Mouse (Mus musculus) CH12.LX (cell line): ENCODE data around the gene Gm20388. TPM values are rescaled to one million over a fixed set of nuclear protein-coding genes. Genes with fewer than 3 reads are reported as not detected.

Source experiments
- DNase-seq: peaks from one replicate; pipeline ENCODE4 v3.0.0-alpha.2; 2013; ENCODE audit errors: extremely low read depth
- H3K27ac ChIP-seq: 2 replicates; pipeline ENCODE4 v1.5.1; 2012; ENCODE audit warnings: low read depth, mild to moderate bottlenecking, control low read depth, moderate library complexity; ENCODE audit not compliant: insufficient read depth
- H3K27me3 ChIP-seq: replicated peaks from 2 replicates; pipeline ENCODE3; 2012; ENCODE audit warnings: inconsistent platforms
- H3K36me3 ChIP-seq, 2 experiments: replicated peaks in 1 of 2; 2 replicates each; pipeline versions ENCODE3 to v1.6.1; 2012; ENCODE audit warnings: inconsistent platforms in 1 of 2, low read length in 1 of 2, mild to moderate bottlenecking in 1 of 2, mixed read lengths in 1 of 2, moderate library complexity in 1 of 2; ENCODE audit not compliant: control insufficient read depth in 1 of 2, insufficient read depth in 1 of 2
- H3K4me1 ChIP-seq, 2 experiments: 2 replicates each; pipeline ENCODE4 v1.6.1; 2012; ENCODE audit warnings: inconsistent platforms in 1 of 2, moderate library complexity in 1 of 2; ENCODE audit not compliant: insufficient read depth in 2 of 2, control insufficient read depth in 1 of 2
- H3K4me2 ChIP-seq: 2 replicates; pipeline ENCODE4 v1.6.1; 2012; ENCODE audit warnings: low read depth, mild to moderate bottlenecking, control low read depth; ENCODE audit not compliant: poor library complexity, insufficient read depth, severe bottlenecking
- H3K4me3 ChIP-seq, 3 experiments: fragments of 150-350 bp in 1 of 3; sonication (generic) in 1 of 3; replicated peaks in 1 of 3; 2 replicates each; pipeline versions ENCODE3 to v1.5.1; 2011 to 2012; ENCODE audit warnings: low read depth in 2 of 3, low read length in 2 of 3, mild to moderate bottlenecking in 2 of 3, moderate library complexity in 2 of 3, control low read depth in 1 of 3, improper control_type of control experiment in 1 of 3, inconsistent platforms in 1 of 3, mixed read lengths in 1 of 3; ENCODE audit not compliant: poor library complexity in 1 of 3
- H3K79me2 ChIP-seq: replicated peaks from 2 replicates; pipeline ENCODE4 v1.6.1; 2012; ENCODE audit warnings: mild to moderate bottlenecking, moderate library complexity; ENCODE audit not compliant: control insufficient read depth, poor library complexity, insufficient read depth, severe bottlenecking; ENCODE audit errors: extremely low read depth
- H3K9ac ChIP-seq: 2 replicates; pipeline ENCODE4 v1.6.1; 2012; ENCODE audit warnings: low read depth, mild to moderate bottlenecking, control low read depth, moderate library complexity; ENCODE audit not compliant: insufficient read depth
- H3K9me3 ChIP-seq: replicated peaks from 2 replicates; pipeline ENCODE3; 2012; ENCODE audit warnings: low read length, inconsistent platforms, mixed read lengths
- BHLHE40 ChIP-seq: IDR thresholded peaks from 2 replicates; pipeline ENCODE4 v1.6.1; 2011; ENCODE audit warnings: mild to moderate bottlenecking, low read depth, low read length, improper control_type of control experiment
- CHD1 ChIP-seq: IDR thresholded peaks from 2 replicates; pipeline ENCODE4 v1.6.1; 2012; ENCODE audit warnings: low read depth, low read length, improper control_type of control experiment, inconsistent platforms
- E2F4 ChIP-seq: IDR thresholded peaks from 2 replicates; pipeline ENCODE4 v1.6.1; 2011; ENCODE audit warnings: low read depth, low read length, improper control_type of control experiment; ENCODE audit not compliant: insufficient replicate concordance
- EP300 ChIP-seq: IDR thresholded peaks from 2 replicates; pipeline ENCODE4 v1.6.1; 2011; ENCODE audit warnings: low read length, improper control_type of control experiment
- ETS1 ChIP-seq: conservative IDR thresholded peaks from 2 replicates; pipeline ENCODE4 v1.6.1; 2012; ENCODE audit warnings: low read depth, mild to moderate bottlenecking, inconsistent platforms, low read length, improper control_type of control experiment, moderate library complexity
- GABPA ChIP-seq: IDR thresholded peaks from 2 replicates; pipeline ENCODE4 v1.6.1; 2012; ENCODE audit warnings: low read depth, low read length, improper control_type of control experiment, inconsistent platforms; ENCODE audit not compliant: insufficient replicate concordance
- HCFC1 ChIP-seq: IDR thresholded peaks from 2 replicates; pipeline ENCODE4 v1.6.1; 2012; ENCODE audit warnings: low read depth, mild to moderate bottlenecking, inconsistent platforms, low read length, improper control_type of control experiment
- IRF4 ChIP-seq: IDR thresholded peaks from 2 replicates; pipeline ENCODE4 v1.6.1; 2014; ENCODE audit warnings: low read depth, mild to moderate bottlenecking, inconsistent platforms, low read length, improper control_type of control experiment
- JUN ChIP-seq: IDR thresholded peaks from 2 replicates; pipeline ENCODE4 v1.6.1; 2011; ENCODE audit warnings: low read depth, mild to moderate bottlenecking, low read length, improper control_type of control experiment, moderate library complexity; ENCODE audit not compliant: insufficient read depth
- JUND ChIP-seq: conservative IDR thresholded peaks from 2 replicates; pipeline ENCODE4 v1.6.1; 2011; ENCODE audit warnings: low read depth, low read length, improper control_type of control experiment
- KAT2A ChIP-seq: IDR thresholded peaks from 2 replicates; pipeline ENCODE4 v1.6.1; 2012; ENCODE audit warnings: low read length, improper control_type of control experiment, inconsistent platforms; ENCODE audit not compliant: insufficient replicate concordance
- MAFK ChIP-seq: IDR thresholded peaks from 2 replicates; pipeline ENCODE4 v1.6.1; 2011; ENCODE audit warnings: low read length, improper control_type of control experiment; ENCODE audit not compliant: insufficient replicate concordance
- MAX ChIP-seq: IDR thresholded peaks from 2 replicates; pipeline ENCODE4 v1.6.1; 2011; ENCODE audit warnings: low read length, improper control_type of control experiment
- MEF2A ChIP-seq: IDR thresholded peaks from 2 replicates; pipeline ENCODE4 v1.6.1; 2014; ENCODE audit warnings: low read depth, mild to moderate bottlenecking, inconsistent platforms, low read length, improper control_type of control experiment, borderline replicate concordance
- MXI1 ChIP-seq: IDR thresholded peaks from 2 replicates; pipeline ENCODE4 v1.6.1; 2011; ENCODE audit warnings: mild to moderate bottlenecking, low read depth, low read length, improper control_type of control experiment
- MYC ChIP-seq: IDR thresholded peaks from 2 replicates; pipeline ENCODE4 v1.6.1; 2011; ENCODE audit warnings: low read depth, mild to moderate bottlenecking, improper control_type of control experiment, low read length
- NELFE ChIP-seq: IDR thresholded peaks from 2 replicates; pipeline ENCODE4 v1.6.1; 2011; ENCODE audit warnings: low read depth, low read length, improper control_type of control experiment
- NRF1 ChIP-seq: IDR thresholded peaks from 2 replicates; pipeline ENCODE4 v1.6.1; 2014; ENCODE audit warnings: low read depth, mild to moderate bottlenecking, inconsistent platforms, low read length, improper control_type of control experiment, moderate library complexity
- PAX5 ChIP-seq: IDR thresholded peaks from 2 replicates; pipeline ENCODE4 v1.6.1; 2012; ENCODE audit warnings: low read length, inconsistent platforms, mixed read lengths
- POLR2A ChIP-seq: IDR thresholded peaks from 2 replicates; pipeline ENCODE4 v1.6.1; 2011; ENCODE audit warnings: low read depth, mild to moderate bottlenecking, improper control_type of control experiment, low read length
- POLR2AphosphoS2 ChIP-seq: IDR thresholded peaks from 2 replicates; pipeline ENCODE4 v1.6.1; 2011; ENCODE audit warnings: low read depth, low read length, improper control_type of control experiment
- RAD21 ChIP-seq: IDR thresholded peaks from 2 replicates; pipeline ENCODE4 v1.6.1; 2011; ENCODE audit warnings: low read depth, mild to moderate bottlenecking, low read length, improper control_type of control experiment, moderate library complexity
- SMC3 ChIP-seq: IDR thresholded peaks from 2 replicates; pipeline ENCODE4 v1.6.1; 2011; ENCODE audit warnings: low read depth, low read length, improper control_type of control experiment
- UBTF ChIP-seq: IDR thresholded peaks from 2 replicates; pipeline ENCODE4 v1.6.1; 2012; ENCODE audit warnings: low read depth, mild to moderate bottlenecking, inconsistent platforms, low read length, improper control_type of control experiment, moderate library complexity
- USF1 ChIP-seq: IDR thresholded peaks from 2 replicates; pipeline ENCODE4 v1.6.1; 2014; ENCODE audit warnings: low read depth, mild to moderate bottlenecking, inconsistent platforms, low read length, improper control_type of control experiment
- ZKSCAN1 ChIP-seq: IDR thresholded peaks from 2 replicates; pipeline ENCODE4 v1.6.1; 2012; ENCODE audit warnings: low read depth, inconsistent platforms, low read length, improper control_type of control experiment, borderline replicate concordance
- ZMIZ1 ChIP-seq: IDR thresholded peaks from 2 replicates; pipeline ENCODE4 v1.6.1; 2012; ENCODE audit warnings: low read depth, mild to moderate bottlenecking, inconsistent platforms, low read length, improper control_type of control experiment
- ZNF384 ChIP-seq: IDR thresholded peaks from 2 replicates; pipeline ENCODE4 v1.6.1; 2012; ENCODE audit warnings: low read depth, low read length, improper control_type of control experiment, inconsistent platforms
- dilution Hi-C: fragments of 300-500 bp; cut with MboI; formaldehyde crosslinking; loops from 2 replicates; pipeline ENCODE4 v1.14.3; 2020; ENCODE audit warnings: low sequenced_read_pairs; ENCODE audit not compliant: extremely low pct_unique_long_range_greater_than_20kb, extremely low pct_ligation_motif_present
- in situ Hi-C: fragments of 300-500 bp; cut with MboI; formaldehyde crosslinking; loops from 3 replicates; pipeline ENCODE4 v1.14.3; 2019; ENCODE audit warnings: low sequenced_read_pairs, low pct_ligation_motif_present, low pct_unique_long_range_greater_than_20kb, mixed read lengths
- polyA plus RNA-seq: library from polyadenylated mRNA; unstranded; fragments of >175 nt; gene quantifications from 2 replicates; pipeline ENCODE4 v1.2.1, GENCODE M21; 2012; ENCODE audit warnings: low read depth; ENCODE audit not compliant: insufficient read length
- total RNA-seq, 2 experiments: library from RNA; depleted of rRNA; stranded (reverse); fragments of 300-350 nt in 1 of 2; fragments of >200 nt in 1 of 2; gene quantifications; 2 replicates each; pipeline ENCODE4 v1.2.3; 2012 to 2014

The Gm20388 gene
- total and polyA plus RNA-seq, 3 experiments = 14.8 to 26.3 (median 22.2) TPM

- no peak for DNase-seq
- dilution Hi-C loops (no loop called here), in situ Hi-C loops (no loop called here)
- Histone ChIP-seq H3K4me3 (no peak within 1 kb of the TSS), H3K27me3 (peaks cover 51% of the 10 kb centered on the region), H3K4me2 (no peak within 1 kb of the TSS), H3K36me3 (no peaks in the 10 kb centered on the region), H3K4me1 (peaks cover 3% of the 10 kb centered on the region in 2 experiments), H3K9ac (no peak within 1 kb of the TSS), H3K9me3 (no peaks in the 10 kb centered on the region), H3K79me2 (no peaks in the 10 kb centered on the region), H3K27ac (no peak within 1 kb of the TSS)
- TF ChIP-seq MYC = no peak
- no peak for TF ChIP-seq NELFE
- no peak for TF ChIP-seq KAT2A
- no peak for TF ChIP-seq PAX5
- no peak for TF ChIP-seq CHD1
- TF ChIP-seq RAD21 = no peak
- TF ChIP-seq NRF1 = no peak
- TF ChIP-seq IRF4 = no peak
- TF ChIP-seq GABPA = no peak
- no peak for TF ChIP-seq HCFC1
- no peak for TF ChIP-seq POLR2A
- no peak for TF ChIP-seq ETS1
- no peak for TF ChIP-seq UBTF
- TF ChIP-seq USF1 = no peak
- no peak for TF ChIP-seq ZNF384
- TF ChIP-seq MXI1 = no peak
- no peak for TF ChIP-seq ZMIZ1
- TF ChIP-seq MEF2A = no peak
- TF ChIP-seq POLR2AphosphoS2 = no peak
Measured at GRCm38 (mm10) chr8:121127756-121128375, 1217.2 kb downstream of the Gm20388 start, which contains the start of gene Foxl1. TSS of gene Foxl1 (plus strand) at chr8:121127940.

GRCm38 (mm10) chr8:121128531-121129264 is 1218.1 kb downstream of the Gm20388 start:
- Histone ChIP-seq H3K27me3 (peaks cover 53% of the 10 kb centered on the region), H3K9me3 (no peaks in the 10 kb centered on the region), H3K27ac (no peak overlapping the region), H3K4me2 (no peak overlapping the region), H3K4me1 (no peaks in the 10 kb centered on the region), H3K36me3 (no peaks in the 10 kb centered on the region), H3K9ac (no peak overlapping the region), H3K79me2 (no peaks in the 10 kb centered on the region)
- no peak for DNase-seq
- dilution Hi-C loops (no loop called here), in situ Hi-C loops (no loop called here)
- TF ChIP-seq NRF1 (no peak), MAX (no peak), SMC3 (no peak), MXI1 (no peak), JUND (no peak), CHD1 (no peak), ZKSCAN1 (no peak), JUN (no peak), MAFK (no peak), MEF2A (no peak), NELFE (no peak), IRF4 (no peak), EP300 (no peak), USF1 (no peak), PAX5 (no peak), BHLHE40 (no peak), E2F4 (no peak), ZMIZ1 (no peak), POLR2AphosphoS2 (no peak)
- TF ChIP-seq, all 38 proteins: peak for 0
- no peak overlapping the region for H3K4me3 ChIP-seq
